Mouse (Mus musculus) R1 (cell line): ENCODE measurements around the gene Fxyd2.

ENCODE experiments used
- DNase-seq: peaks from one replicate; pipeline ENCODE4 v3.0.0-alpha.2; 2018; ENCODE audit warnings: low read depth, low spot score

Gene Fxyd2

DNA sequence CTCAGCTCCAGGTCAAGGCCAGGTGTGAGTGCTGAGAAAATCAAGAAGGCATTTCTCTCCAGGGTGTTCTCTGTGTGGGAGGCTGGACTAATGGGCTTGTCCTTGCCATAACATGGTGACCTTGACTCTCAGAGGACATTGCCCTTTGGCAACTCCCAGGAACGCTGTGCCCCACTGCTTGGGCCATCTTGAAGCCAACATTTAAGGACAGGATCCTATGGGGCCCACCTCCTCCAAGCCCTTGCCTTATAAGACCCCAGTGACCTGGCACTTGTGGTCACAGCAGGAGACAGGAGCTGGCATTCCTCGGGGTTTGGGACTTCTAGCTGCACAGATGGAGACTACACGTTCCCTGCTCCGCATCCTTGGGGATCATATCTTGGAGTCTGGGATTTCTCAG is at the start of gene Fxyd2:
Gene Fxyd2 (plus strand): TSS at position 236 of the 400 bp plus-strand sequence.
- DNase-seq: no peak

DNA sequence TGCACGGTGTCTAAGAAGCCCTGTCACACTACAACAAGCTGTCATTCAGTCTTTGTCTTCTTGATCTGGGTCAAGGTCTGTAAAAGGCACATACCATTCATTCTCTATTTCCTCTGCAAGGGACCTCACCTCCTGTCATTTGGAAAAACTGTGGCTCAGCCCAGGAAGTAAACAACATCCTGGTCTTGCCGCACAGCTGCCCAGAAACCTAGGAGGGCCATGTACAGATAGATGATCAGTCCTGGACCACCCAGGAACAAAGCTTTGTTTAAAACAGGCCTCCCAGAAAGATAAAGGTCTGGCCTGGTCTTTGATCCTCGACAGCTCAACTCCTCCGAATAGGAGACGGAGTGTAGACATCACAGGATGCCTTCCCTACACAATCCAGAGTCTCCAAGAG is 49.6 kb upstream of the Fxyd2 start:
- peak; percentile 89 for DNase-seq

DNA sequence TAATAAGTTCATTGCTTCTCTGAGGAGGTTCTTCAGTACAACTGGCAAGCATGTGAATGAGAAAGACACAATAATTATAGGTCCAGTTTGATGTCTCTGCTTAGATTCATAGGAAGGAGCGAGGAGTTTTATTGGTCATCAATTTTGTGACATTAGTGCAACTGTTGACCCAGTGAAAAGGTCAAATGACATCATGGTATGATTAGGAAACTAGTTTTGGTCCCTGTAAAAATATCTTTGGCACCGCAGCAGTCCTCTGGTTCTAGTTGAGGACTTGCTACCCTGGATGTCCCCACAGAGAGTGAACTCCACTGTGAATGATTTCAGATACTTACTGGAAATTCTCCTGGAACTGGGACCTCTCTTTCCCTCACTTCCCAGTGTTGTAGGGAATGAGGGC is 44.3 kb upstream of the Fxyd2 start:
- DNase-seq: no peak

DNA sequence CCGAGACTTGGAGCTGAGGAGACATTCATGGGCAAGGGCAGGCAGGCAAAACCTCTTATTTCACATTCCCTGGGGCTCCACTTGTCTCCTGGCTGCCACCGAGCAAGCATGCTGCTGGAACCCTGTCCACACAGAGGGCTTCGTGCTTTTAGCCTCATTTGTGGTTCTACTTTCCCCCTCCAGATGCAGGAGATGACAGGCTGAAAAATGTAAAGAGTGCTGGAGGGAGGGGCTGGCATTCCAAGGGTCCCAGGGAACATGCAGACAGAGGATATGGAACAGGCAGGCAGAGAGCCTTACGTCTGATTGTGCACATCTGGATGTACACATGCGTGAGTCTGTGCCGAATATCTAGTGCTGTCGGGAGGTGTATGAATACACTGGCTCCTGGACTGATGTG is 41.1 kb upstream of the Fxyd2 start:
- no peak for DNase-seq

DNA sequence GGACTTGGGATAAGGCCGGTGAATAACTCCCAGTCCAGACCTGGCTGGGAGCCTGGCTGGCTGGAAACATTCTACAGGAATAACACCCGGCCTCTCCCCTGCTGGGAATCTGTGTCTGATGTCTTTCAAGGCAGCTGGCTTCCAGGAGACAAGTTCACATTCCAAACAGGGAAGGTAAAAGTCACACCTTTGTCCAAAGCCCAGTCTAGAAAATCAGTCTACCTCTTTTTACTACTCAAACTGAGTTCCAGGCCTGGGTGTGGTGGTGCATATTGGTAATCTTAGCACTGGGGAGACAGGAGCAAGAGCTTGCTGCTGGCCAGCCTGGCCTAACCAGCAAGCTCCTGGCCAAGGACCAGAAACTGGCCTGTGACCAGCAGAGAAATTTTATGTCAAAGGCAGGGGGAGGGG is 37.4 kb upstream of the Fxyd2 start:
- DNase-seq: peak; percentile 96

DNA sequence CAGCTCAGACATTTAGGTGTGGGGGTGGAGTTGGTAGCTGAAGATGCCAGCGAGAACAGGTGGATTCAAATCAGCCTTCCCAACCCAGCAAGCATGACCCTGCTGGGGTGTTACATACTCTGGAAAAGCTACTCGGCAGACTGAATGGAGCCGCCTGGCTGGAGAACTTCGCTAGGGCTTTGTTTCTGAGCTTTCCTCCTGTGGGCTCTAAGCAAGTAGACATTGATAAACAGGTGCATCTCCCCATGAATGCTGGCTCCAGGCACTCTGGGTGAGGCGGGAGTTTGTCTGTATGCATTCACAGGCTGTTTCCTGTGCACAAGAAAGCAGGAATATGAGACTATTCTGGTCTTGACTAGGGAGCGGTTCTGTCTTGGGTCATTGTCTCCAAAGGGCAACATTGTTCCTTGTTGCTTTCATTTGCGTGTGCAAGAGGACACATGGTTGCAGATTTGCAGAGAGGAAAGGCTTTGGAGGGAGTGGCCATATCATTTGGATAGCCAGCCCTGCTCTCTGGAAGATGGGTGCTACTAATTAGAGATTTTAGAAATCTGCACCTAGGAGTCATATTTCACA is 35.7 kb upstream of the Fxyd2 start:
- peak; percentile 51 for DNase-seq

DNA sequence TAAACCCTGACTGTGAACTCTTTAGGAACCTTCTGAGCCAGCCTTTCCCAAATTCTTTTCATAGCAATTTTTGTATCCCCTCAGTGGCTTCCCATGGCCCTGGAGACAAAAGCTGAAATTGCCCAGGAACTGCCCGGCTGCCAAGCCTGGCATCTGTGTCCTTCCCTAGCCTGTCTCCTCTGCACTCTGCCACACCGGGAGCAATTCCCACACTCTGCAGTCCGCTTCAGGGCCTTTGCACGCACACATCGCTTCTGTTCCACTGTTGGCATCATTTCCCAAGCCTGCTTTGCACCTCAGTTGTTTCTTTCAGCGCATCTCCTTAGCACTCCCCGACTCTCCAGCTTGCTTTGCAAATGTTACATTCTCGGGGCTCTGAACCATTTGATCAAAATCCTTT is 31.8 kb upstream of the Fxyd2 start:
- no peak for DNase-seq

DNA sequence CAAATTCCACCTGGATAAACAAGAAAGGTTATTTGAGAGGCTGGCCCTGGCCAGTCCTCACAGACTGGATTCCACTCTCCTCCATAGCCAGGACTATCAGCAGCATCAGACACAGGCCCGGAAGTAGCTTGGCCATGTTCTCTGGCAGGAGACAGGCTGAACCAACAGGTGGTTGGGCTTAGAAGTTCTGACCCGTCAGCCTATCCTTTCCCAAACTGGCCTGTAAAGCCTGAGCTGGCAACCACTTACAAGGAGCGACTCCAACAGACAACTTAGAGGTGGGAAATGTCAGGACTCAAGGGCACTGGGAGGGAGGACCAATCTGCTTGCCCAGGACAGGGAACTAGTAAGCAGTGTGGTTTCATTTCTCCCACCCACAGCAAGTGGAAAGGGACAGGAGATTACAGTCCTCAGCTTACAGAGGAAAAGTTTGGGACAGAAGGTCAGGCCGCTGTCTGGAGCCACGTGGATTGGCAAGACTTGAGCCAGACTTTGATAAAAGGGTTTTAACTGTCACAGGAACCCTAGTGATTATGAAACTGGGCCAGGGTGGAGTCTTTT is 31.0 kb upstream of the Fxyd2 start:
- DNase-seq: no peak

DNA sequence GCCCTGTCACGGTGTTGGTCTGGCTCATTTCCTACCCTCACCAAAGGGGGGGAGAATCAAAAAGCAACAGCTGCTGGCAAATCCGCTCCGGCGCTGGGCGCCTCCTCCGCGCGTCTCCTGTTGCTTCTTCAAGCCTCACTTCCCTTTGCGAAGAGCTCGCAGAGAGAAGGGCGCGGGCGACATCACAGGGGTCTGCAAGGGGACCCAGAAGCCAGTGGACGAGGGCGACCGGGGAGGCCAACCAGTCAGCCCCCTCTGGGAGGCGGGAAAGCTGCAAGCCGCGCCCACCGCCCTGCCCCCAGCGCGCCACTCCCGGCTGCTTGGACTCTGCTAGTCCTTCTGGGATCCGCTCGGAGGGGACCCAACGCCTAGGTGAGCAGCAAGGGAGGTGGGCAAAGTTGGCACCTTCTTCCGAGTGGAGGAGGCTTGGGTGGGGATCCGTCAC is 29.3 kb upstream of the Fxyd2 start, which contains the start of gene Fxyd6:
Gene Fxyd6 (plus strand): TSS at position 69 of the 445 bp plus-strand sequence.
- peak; percentile 75 for DNase-seq

DNA sequence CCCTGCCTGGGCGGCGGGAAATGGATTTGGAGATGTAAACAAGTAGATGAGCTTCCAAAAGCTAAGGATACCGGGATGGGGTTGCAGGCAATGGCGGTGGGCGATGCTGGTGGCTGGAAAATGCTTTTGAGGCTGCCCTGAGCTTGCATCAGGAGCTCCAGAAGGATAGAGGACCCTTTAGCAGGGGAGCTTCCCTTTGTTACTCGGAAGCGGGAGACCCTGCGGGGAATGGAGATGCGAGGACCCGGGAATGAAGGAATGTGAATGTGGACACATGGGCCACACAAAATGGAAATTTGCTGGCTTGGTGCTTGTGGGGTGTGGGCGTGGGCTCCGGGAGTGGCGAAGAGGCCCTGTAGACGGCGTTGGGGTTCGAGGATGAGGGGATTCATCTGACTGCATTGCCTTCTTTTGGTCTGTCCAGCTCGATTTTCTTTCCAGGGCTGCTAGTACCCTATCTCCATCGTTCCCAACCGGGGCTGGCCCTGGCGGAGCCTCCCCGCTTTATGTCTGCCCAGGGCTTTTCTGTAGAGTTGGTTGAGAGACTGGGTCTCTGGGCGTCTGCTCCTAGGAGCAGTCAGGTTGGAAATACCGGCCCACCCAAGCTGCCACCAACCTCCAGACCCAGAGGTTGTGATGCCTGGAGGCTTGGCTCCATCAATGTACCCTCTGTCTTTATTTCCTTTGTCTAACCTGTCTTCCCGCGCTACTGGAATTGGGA is 28.7 kb upstream of the Fxyd2 start:
- DNase-seq: peak; percentile 24

DNA sequence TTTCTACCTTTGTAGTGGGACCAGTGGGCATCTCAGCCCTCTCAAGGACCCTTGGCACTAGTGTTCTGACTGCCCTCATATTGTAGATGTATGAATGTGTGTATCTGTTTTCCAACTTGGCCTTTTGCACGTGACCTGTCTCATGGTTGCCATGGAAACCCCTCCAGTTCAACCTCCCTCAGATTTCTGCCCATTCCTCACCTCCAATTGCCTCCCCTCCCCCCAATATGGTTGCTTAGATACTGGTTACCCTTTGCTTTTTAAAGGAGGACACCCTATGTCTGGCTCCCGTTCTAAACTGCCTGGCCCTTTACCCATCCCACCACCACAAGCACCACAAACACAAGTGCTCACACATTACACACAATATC is 28.1 kb upstream of the Fxyd2 start:
- DNase-seq: peak; percentile 79

DNA sequence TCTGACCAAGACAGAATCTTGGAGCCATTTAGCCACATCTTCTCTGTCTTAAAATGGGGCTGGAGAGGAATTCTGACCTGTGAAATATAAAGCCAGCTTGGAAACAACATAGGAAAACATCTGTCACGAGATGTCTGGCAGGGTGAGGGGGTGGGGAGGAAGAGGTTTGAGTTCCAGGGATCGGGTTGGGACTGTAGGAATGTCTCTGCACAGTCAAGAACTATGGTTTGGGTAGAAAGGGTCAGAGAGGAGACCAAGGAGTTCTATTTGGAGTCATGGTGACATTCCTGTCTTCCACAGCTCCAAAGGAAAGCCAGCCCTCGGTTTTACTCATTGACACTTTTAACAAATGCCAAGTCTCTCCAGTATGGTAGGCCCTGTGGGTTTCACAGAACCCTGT is 25.6 kb upstream of the Fxyd2 start:
- DNase-seq: peak; percentile 57

DNA sequence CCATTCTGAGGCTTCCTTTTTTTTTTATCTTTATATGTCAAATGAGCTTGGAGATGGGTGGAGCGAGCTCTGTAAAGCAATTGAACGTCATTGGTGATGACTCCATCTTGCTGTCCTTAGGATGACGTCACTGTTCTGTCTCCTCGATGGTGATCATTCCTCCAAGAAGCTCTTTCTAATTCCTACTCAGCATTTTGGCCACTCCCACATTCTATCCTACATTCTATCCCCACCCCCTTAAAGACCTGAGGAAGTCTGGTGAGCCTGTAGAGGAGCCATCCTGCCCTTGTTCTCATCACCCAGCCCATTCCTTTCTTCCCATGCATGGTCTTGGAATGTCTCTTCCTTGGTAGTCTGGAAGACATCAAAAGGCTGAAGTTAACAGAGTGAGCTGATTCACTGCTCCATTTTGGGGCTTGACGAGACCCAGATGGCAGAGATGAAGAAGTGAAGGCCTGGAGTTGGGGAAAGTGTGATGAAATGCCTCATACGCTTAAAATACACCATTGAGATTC is 24.4 kb upstream of the Fxyd2 start:
- DNase-seq: peak; percentile 94

DNA sequence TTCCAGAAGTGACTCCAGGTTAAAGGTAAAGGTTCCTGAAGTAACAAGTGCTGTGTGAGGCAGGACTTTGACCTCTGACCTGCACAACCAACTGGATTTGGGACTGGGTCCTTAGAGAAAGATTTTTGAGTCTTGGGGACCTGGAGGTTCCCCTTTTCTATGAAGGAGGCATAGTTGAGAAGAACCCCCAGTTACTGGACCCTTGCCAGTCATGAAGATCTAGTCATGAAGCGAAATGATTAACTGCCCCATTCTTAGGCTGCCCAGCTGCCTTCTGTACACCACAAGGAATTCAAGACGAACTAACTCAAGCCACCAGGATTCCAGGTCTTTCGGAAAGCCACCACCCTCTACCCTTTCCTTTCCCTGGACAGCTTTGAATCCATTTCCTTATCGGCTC is 23.0 kb upstream of the Fxyd2 start:
- DNase-seq: no peak

DNA sequence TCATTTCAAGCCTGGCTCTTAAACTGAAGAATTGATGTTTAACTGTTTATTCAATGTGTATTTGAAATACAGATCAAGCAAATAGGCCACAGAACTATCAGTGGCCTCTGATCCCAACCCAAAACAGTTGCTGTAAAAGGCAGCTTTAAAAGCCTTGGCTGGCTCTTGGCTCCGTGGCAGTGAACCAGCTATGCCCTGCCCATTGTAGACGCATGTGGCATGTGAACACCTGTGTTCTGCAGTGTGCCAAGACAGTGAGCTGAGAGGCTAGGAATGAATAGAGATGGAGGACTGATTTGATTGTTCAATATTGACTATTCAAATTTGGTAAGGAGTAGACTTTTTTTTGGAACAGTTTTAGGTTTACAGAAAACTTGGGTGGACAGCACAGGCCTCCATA is 22.6 kb upstream of the Fxyd2 start:
- no peak for DNase-seq

DNA sequence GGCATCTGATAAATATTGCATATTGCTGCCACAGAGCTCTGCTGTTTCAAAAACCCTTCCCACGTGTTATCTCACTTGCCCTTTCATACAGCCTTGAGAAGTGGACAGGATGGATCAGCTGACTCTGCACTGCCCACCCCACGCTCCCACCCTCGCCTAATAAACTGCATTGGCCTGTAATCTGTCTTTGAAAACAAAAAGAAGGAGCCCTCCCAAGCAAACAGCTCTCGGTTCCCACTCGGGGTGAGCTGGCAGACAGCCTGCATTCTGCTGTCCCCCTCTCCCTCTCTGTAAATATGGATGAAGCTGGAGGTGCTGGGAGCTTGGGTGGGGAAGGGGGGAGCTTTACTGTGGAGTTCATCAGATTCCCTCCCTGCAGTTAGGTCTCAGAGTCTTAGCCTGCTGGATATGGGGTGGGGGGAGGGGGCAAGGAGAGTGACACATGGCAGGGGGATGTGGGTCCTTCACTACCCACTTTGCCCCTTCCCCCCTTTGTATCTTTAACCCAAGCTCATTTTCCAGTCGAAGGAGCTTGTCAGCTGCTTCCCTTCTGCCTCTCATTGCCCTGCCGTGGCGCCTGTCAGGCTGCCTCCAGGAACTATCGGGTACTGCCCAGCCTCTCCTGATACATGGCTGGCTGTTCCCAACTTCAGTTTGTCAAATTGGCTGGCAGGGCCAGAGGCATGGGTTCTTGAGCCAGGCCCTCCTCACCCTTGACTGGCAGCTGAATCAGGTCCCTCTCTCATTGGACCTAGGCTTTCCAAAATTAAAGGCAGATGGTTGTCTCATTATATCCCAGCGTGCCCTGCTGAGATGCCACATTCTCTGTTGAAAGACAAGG is 18.8 kb upstream of the Fxyd2 start:
- DNase-seq: no peak

DNA sequence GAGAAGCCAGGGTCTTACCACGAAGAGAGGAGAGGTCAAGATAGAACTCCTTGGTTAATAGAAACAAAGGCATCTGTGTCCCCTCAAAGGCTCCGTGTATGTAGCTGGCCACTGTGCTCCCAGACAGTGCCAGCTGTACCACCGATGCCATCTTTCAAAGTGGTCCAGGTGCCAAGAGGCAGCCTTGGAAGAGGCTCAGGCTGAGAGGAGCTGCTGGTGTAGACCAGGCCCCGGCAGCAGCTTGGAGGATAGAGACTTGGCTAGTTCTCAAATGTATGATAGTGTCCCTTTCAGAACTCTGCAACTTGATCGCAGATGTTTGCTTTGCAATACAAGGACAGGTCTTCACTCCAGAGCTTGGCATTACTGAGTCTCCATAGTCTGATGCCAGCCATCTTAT is 17.1 kb upstream of the Fxyd2 start:
- DNase-seq: no peak

DNA sequence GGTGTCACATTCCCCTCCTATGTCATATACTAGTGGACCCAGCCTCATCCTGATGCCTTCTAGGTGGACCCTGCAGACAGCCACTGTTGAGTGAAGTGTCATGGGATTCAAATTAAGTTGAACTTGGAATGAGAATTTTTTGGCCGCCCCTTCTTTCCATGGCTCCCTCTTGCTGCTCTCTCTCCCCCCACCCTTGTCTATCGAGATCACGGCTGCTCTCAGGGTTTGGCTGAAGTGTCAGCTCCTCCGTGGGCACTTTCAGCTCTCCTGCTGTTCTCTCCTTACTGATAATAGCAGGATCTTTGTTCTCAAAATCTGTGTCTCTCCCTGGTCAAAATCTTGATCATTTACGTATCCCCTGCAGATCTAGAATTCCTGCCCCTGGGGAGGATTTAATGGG is 16.6 kb upstream of the Fxyd2 start:
- DNase-seq: no peak

DNA sequence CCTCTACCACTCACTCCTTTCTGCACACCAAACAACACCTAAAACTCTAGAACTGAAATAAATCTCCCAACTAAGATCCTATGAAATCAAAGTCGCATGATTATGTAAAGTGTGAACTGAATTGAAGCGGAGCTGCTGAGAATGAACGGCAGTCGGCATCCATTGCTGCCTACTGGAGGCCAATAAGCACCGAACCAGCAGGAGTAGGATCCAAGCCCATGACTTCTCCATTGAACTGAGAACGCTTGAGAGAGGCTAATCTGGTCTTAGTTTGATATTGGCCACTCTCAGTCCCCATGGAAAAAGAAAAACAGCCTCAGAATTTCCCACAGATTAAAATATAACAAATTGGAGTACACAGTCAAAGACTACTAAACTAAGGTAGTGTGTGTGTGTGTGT is 15.6 kb upstream of the Fxyd2 start:
- no peak for DNase-seq

DNA sequence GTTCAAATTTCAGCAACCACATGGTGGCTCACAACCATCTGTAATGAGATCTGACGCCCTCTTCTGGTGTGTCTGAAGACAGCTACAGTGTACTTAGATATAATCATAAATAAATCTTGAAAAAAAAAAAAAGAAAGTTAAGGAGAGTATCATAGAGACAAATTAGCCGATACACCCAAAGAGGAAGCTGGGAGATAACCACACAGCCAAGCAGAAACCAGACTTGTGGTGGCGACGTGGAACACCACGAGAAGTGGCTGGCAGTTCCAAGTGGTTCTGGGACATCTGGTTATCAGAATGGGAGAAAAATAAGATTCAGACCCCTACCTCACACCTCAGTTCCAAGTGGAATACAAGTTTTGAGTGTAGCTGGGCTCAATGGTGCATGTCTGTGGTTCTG is 12.8 kb upstream of the Fxyd2 start:
- no peak for DNase-seq

DNA sequence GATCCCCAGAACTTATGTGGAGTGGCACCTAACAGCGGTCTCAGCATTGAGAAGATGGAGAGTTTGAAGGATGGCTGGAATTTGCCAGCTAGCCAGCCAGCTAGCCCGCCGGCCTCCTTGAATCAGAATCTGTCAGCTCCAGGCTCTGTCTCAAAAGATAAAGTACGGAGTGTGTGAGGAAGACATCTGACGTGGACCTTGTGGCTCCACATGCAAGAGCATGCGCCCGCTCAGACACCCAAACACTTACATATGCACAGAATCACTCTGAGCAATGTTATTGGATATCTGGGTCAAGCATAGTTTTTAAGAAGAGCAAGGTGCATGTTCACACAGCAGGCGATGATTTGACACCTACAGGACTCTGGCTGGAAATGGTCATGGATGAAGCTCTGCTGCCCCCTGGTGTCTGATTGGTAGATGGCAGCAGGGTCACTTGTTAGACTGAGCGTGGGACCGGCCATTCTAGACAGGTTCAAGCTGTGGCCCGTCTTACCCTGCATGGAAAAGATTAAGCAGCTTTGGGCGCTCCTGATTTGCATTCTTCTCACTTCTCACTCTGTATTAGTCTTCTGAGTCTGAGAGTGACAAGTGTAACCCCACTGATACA is 11.0 kb upstream of the Fxyd2 start:
- peak; percentile 81 for DNase-seq

DNA sequence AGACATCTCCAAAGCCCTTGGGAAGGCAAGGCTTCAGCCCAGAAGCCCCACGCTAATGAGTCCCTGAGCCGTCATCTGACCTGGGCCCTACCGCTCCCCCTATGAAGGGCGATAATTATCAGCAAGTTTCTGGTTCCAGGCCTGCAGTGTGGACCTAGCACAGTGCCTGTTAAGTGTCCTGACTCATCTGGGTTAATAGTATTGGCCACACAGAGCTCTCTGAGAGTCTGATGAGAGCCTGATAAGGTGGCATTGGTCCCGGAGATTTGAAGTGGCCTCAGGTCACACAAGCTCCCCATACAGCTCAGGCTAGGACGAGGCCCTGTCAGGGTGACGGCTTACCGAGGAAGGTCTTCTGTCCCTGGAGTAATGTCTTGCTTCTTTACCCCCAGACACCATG is 9.9 kb upstream of the Fxyd2 start:
- DNase-seq: no peak
